Mouse (Mus musculus): ENCODE results near the gene Yipf4. TPM values are rescaled to one million over a fixed set of nuclear protein-coding genes. Genes with fewer than 3 reads are reported as not detected.

The Yipf4 gene
- polyA plus RNA-seq, 1 experiment from 2014 or later: 56.6 TPM

GRCm38 (mm10) chr17:74507934-74508333 is 18.6 kb downstream of the Yipf4 start:
- Histone ChIP-seq H3K9ac (ENCODE audit: low read length) (no peak overlapping the region), H3K4me3 (ENCODE audit: low read length) (no peak overlapping the region), H3K4me1 (ENCODE audit: control insufficient read depth, insufficient read depth, low read length) (peaks cover 7% of the 10 kb centered on the region; the same call in 1 of the 2 replicates), H3K4me2 (ENCODE audit: low read depth, low read length) (no peak overlapping the region), H3K9me3 (replicated peaks; ENCODE audit: control insufficient read depth, low read length) (no peaks in the 10 kb centered on the region), H3K36me3 (ENCODE audit: control insufficient read depth, insufficient read depth) (no peaks in the 10 kb centered on the region), H3K27me3 (ENCODE audit: control insufficient read depth, insufficient read depth, low read length) (no peaks in the 10 kb centered on the region), H3K27ac (ENCODE audit: low read length) (no peak overlapping the region)
- WGBS: 28% methylated on average over 2 of the region's 2 CpGs
- no peak for ATAC-seq (replicated peaks; ENCODE audit: extremely low read depth, insufficient read depth, low FRiP score)

GRCm38 (mm10) chr17:74508600-74508999 is 19.3 kb downstream of the Yipf4 start:
- no peaks in the 10 kb centered on the region for H3K36me3 ChIP-seq (ENCODE audit: control insufficient read depth, insufficient read depth)
- H3K9me3 ChIP-seq (replicated peaks; ENCODE audit: control insufficient read depth, low read length): no peaks in the 10 kb centered on the region
- no peak overlapping the region for H3K4me2 ChIP-seq (ENCODE audit: low read depth, low read length)
- WGBS: 86% methylated on average over 3 of the region's 3 CpGs
- ATAC-seq (replicated peaks; ENCODE audit: extremely low read depth, insufficient read depth, low FRiP score): no peak
- H3K4me3 ChIP-seq (ENCODE audit: low read length): no peak overlapping the region
- peaks cover 7% of the 10 kb centered on the region; the same call in 1 of the 2 replicates for H3K4me1 ChIP-seq (ENCODE audit: control insufficient read depth, insufficient read depth, low read length)
- no peak overlapping the region for H3K27ac ChIP-seq (ENCODE audit: low read length)
- H3K9ac ChIP-seq (ENCODE audit: low read length): no peak overlapping the region
- no peaks in the 10 kb centered on the region for H3K27me3 ChIP-seq (ENCODE audit: control insufficient read depth, insufficient read depth, low read length)

GRCm38 (mm10) chr17:74512308-74512707 is 23.0 kb downstream of the Yipf4 start:
- no peak for ATAC-seq (replicated peaks; ENCODE audit: extremely low read depth, insufficient read depth, low FRiP score)
- no peak overlapping the region for H3K9ac ChIP-seq (ENCODE audit: low read length)
- no peaks in the 10 kb centered on the region; the same call in 1 of the 2 replicates for H3K9me3 ChIP-seq (replicated peaks; ENCODE audit: control insufficient read depth, low read length)
- H3K4me3 ChIP-seq (ENCODE audit: low read length): no peak overlapping the region
- 70% methylated on average over 2 of the region's 2 CpGs for WGBS
- H3K4me2 ChIP-seq (ENCODE audit: low read depth, low read length): no peak overlapping the region
- no peak overlapping the region for H3K27ac ChIP-seq (ENCODE audit: low read length)
- peaks cover 4% of the 10 kb centered on the region; the same call in 1 of the 2 replicates for H3K4me1 ChIP-seq (ENCODE audit: control insufficient read depth, insufficient read depth, low read length)
- H3K27me3 ChIP-seq (ENCODE audit: control insufficient read depth, insufficient read depth, low read length): no peaks in the 10 kb centered on the region
- H3K36me3 ChIP-seq (ENCODE audit: control insufficient read depth, insufficient read depth): no peaks in the 10 kb centered on the region

- no peak overlapping the region for H3K9ac ChIP-seq (ENCODE audit: low read length)
Observed at GRCm38 (mm10) chr17:74522797-74523723, 33.8 kb downstream of the Yipf4 start.

GRCm38 (mm10) chr17:74526117-74526516 is 36.8 kb downstream of the Yipf4 start:
- no peaks in the 10 kb centered on the region for H3K36me3 ChIP-seq (ENCODE audit: control insufficient read depth, insufficient read depth)
- H3K9ac ChIP-seq (ENCODE audit: low read length): no peak overlapping the region
- ATAC-seq (replicated peaks; ENCODE audit: extremely low read depth, insufficient read depth, low FRiP score): no peak
- no peak overlapping the region for H3K27ac ChIP-seq (ENCODE audit: low read length)
- no peaks in the 10 kb centered on the region for H3K27me3 ChIP-seq (ENCODE audit: control insufficient read depth, insufficient read depth, low read length)
- H3K4me2 ChIP-seq (ENCODE audit: low read depth, low read length): no peak overlapping the region
- peaks cover 19% of the 10 kb centered on the region for H3K4me1 ChIP-seq (ENCODE audit: control insufficient read depth, insufficient read depth, low read length)
- no peaks in the 10 kb centered on the region for H3K9me3 ChIP-seq (replicated peaks; ENCODE audit: control insufficient read depth, low read length)
- no peak overlapping the region for H3K4me3 ChIP-seq (ENCODE audit: low read length)
- WGBS: 90% methylated on average over 2 of the region's 2 CpGs

More at GRCm38 (mm10) chr17:74522797-74523723, 33.8 kb downstream of the Yipf4 start:
- no peak overlapping the region for H3K27ac ChIP-seq (ENCODE audit: low read length)
- H3K4me1 ChIP-seq (ENCODE audit: control insufficient read depth, insufficient read depth, low read length): peaks cover 5% of the 10 kb centered on the region
- H3K4me2 ChIP-seq (ENCODE audit: low read depth, low read length): no peak overlapping the region
- ATAC-seq (replicated peaks; ENCODE audit: extremely low read depth, insufficient read depth, low FRiP score): no peak
- H3K36me3 ChIP-seq (ENCODE audit: control insufficient read depth, insufficient read depth): no peaks in the 10 kb centered on the region
- H3K9me3 ChIP-seq (replicated peaks; ENCODE audit: control insufficient read depth, low read length): no peaks in the 10 kb centered on the region
- H3K4me3 ChIP-seq (ENCODE audit: low read length): no peak overlapping the region
- 81% methylated on average over 8 of the region's 8 CpGs for whole genome bisulfite sequencing
- H3K27me3 ChIP-seq (ENCODE audit: control insufficient read depth, insufficient read depth, low read length): no peaks in the 10 kb centered on the region

GRCm38 (mm10) chr17:74526806-74527653 is 37.7 kb downstream of the Yipf4 start:
- Histone ChIP-seq H3K4me3 (ENCODE audit: low read length) (peak overlapping the region; percentile 58), H3K36me3 (ENCODE audit: control insufficient read depth, insufficient read depth) (no peaks in the 10 kb centered on the region), H3K4me1 (ENCODE audit: control insufficient read depth, insufficient read depth, low read length) (peaks cover 19% of the 10 kb centered on the region), H3K27ac (ENCODE audit: low read length) (peak overlapping the region; percentile 99), H3K9me3 (replicated peaks; ENCODE audit: control insufficient read depth, low read length) (no peaks in the 10 kb centered on the region), H3K4me2 (ENCODE audit: low read depth, low read length) (peak overlapping the region; percentile 77), H3K9ac (ENCODE audit: low read length) (peak overlapping the region; percentile 82), H3K27me3 (ENCODE audit: control insufficient read depth, insufficient read depth, low read length) (no peaks in the 10 kb centered on the region)
- ATAC-seq (replicated peaks; ENCODE audit: extremely low read depth, insufficient read depth, low FRiP score): no peak
- WGBS: 88% methylated on average over 9 of the region's 9 CpGs

GRCm38 (mm10) chr17:74527729-74528607 is 38.7 kb downstream of the Yipf4 start, which contains the start of gene Birc6:
Birc6 (plus strand) TSS chr17:74528295.
- WGBS: under 1% methylated on average over 71 of the region's 71 CpGs
- no peaks in the 10 kb centered on the region for H3K9me3 ChIP-seq (replicated peaks; ENCODE audit: control insufficient read depth, low read length)
- peaks cover 19% of the 10 kb centered on the region for H3K4me1 ChIP-seq (ENCODE audit: control insufficient read depth, insufficient read depth, low read length)
- H3K27me3 ChIP-seq (ENCODE audit: control insufficient read depth, insufficient read depth, low read length): no peaks in the 10 kb centered on the region
- H3K4me2 ChIP-seq (ENCODE audit: low read depth, low read length): peak within 1 kb of the TSS; percentile 82
- ATAC-seq (replicated peaks; ENCODE audit: extremely low read depth, insufficient read depth, low FRiP score): peak; percentile 96
- H3K36me3 ChIP-seq (ENCODE audit: control insufficient read depth, insufficient read depth): no peaks in the 10 kb centered on the region
- H3K9ac ChIP-seq (ENCODE audit: low read length): peak within 1 kb of the TSS; percentile 98
- peak within 1 kb of the TSS; percentile 99 for H3K27ac ChIP-seq (ENCODE audit: low read length)
- peak within 1 kb of the TSS; percentile 86 for H3K4me3 ChIP-seq (ENCODE audit: low read length)

All from heart, embryonic 16.5 days (tissue).